Mouse (Mus musculus) effector memory CD4-positive, alpha-beta T cell, adult 7 months (primary cell): Measurements from ENCODE around the gene Immt. TPM values are rescaled to one million over a fixed set of nuclear protein-coding genes. Genes with fewer than 3 reads are reported as not detected.

Experiments
- polyA plus RNA-seq: library from polyadenylated mRNA; unstranded; fragments of 100-300 nt; shearing (Covaris generic); gene quantifications from one replicate; pipeline ENCODE4 v1.2.1, GENCODE M21; 2017

Immt gene
- 79.8 TPM for polyA plus RNA-seq

DNA sequence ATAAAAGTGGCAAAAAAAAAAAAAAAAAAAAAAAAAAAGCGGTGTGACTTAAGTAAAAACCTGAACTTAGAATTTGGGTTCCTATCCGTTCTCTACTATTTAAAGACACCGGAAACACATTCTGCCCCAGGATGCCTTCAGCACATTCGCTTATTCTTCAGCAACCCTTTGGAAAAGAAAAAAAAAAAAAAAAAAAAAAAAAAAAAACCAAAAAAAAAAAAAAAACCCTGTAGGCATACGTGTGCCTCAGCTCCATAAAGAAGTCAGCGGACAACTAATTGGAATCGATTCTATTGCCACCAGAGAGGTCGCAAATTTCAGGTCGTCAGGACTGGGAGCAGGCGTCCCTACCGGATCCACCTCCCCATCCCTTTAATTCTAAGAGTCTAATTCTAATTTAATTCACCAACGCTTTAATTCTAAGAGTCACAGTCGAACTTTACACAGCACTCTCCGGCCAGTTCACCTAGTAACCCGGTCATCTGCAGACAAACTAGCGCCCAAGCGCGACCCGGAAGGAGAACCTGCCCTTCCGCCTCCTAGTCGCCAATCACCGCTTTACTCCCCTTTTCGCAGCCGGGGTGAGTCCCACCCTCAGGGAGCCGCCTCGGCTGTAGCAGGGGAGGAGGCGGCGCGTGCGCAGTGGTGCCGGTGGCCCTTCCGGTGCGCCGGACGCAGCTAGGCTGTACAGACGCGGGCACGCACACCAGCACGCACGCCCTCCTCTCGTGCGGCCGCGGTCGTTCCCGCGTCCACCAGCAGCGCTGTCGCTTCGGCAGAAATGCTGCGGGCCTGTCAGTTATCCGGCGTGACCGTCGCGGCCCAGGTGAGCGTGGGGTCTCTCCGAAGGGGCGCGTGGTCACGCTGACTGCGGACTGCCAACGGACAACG lies at the start of gene Immt:
Immt (plus strand) TSS at position 642 of the 891 bp plus-strand sequence.

DNA sequence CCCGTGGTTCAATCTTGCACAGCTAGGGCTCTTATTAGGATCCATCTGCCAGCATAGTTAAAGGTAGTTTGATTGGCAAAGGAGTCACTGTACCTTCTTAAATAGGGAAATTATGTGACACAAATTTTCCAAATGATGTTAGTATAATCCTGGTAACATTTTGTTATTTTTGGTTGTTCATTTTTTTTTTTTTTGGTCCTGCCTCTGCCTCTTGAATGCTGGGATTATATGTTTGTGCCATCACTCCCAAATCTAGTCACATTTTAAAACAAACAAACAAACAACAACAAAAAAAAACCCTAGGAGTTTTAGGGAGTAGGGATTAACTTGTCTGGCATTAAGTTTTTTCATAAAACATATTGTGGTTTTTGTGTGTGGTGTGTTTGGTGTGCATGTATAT lies 4.3 kb upstream of the Immt start, which contains the start of gene Mrpl35:
Mrpl35 (minus strand) TSS at position 101 of the 400 bp plus-strand sequence.

DNA sequence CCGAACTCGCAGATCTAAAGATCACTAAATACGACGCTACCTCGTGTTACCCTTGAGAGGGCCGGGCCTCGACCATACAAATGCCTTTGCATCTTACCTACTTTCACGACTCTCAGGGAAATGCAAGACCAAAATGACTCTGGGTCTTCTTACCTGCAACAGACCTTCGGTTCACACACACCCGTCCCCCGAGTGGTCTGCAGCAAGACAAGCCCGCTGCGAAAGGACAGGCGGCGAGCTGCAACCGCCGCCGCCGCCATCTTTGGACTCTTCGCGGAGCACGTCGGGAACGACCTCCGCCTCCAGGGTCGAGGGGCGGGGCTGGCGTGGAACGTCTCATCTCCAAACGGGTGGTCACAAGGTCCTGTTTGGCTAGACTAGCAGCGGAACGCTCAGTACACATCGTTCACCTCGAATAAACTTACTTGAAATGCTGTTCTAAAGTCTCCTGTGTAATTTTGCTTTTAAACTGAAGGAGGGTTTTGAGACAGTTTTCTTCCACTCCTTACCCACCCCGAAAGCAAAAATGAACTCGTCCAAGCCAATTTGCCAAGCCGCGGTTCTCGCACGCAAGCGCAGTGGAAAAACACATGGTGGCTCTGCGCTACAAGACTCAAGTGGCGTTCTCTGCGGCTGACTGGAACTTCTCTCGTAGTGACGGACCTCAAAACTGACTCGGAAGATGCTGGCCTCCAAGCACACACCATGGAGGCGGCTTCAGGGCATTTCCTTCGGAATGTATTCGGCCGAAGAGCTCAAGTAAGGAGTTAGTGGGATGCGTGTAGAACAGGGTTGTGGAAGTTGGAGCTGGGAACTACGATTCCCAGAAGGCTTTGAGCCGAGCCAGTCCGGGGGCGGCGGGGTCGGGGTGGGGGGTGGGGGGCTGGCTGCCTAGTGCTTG lies 77.6 kb downstream of the Immt start, which contains the start of the genes Ptcd3 and Polr1a:
Ptcd3 (minus strand) TSS at position 270 of the 901 bp plus-strand sequence.
Polr1a (plus strand) TSS at position 573 of the 901 bp plus-strand sequence.

Other genes starting within 250 kb of the Immt start
- 122 TPM for gene Kdm3a, start 198.3 kb upstream of the Immt start, polyA plus RNA-seq
- 0.16 TPM for gene Reep1, start 123.8 kb upstream of the Immt start, polyA plus RNA-seq
- 32.5 TPM for gene Mrpl35, start 4.4 kb upstream of the Immt start, polyA plus RNA-seq
- 41.1 TPM for gene Ptcd3, start 77.4 kb downstream of the Immt start, polyA plus RNA-seq
- gene Polr1a, start 77.7 kb downstream of the Immt start, polyA plus RNA-seq: 33.4 TPM